Mouse (Mus musculus) ovary, adult 10 weeks (tissue): ENCODE measurements around the gene Osbpl10. TPM values are rescaled to one million over a fixed set of nuclear protein-coding genes. Genes with fewer than 3 reads are reported as not detected.

ENCODE experiments used
- polyA plus RNA-seq: library from polyadenylated mRNA; stranded (reverse); fragments of 350-450 nt; fragmentation: Illumina TruSeq; extraction: RNeasy Lipid Tissue Mini Kit (QIAGEN cat#74804); gene quantifications from one replicate; pipeline ENCODE4 v1.2.3, GENCODE M21; 2014

The Osbpl10 gene
- not detected for polyA plus RNA-seq

GRCm38 (mm10) chr9:114978281-114979111 lies at the start of gene Osbpl10:
TSS of gene Osbpl10 (plus strand) at chr9:114978569.

GRCm38 (mm10) chr9:114933723-114934171 lies 44.6 kb upstream of the Osbpl10 start, which contains the start of gene Gpd1l:
TSS of gene Gpd1l (minus strand) at chr9:114933987.

GRCm38 (mm10) chr9:114982689-114983360 lies 4.5 kb downstream of the Osbpl10 start, which contains the start of gene Rps27rt:
TSS of gene Rps27rt (minus strand) at chr9:114982739.

Other genes with a start within 250 kb of the Osbpl10 start
- gene Cmtm6, start 247.5 kb upstream of the Osbpl10 start, polyA plus RNA-seq: 78.2 TPM
- gene Cmtm7, start 196.7 kb upstream of the Osbpl10 start, polyA plus RNA-seq: 2.8 TPM
- 13.1 TPM for gene Cmtm8, start 134.4 kb upstream of the Osbpl10 start, polyA plus RNA-seq
- gene Gpd1l, start 44.6 kb upstream of the Osbpl10 start, polyA plus RNA-seq: 41.9 TPM
- gene Rps27rt, start 4.2 kb downstream of the Osbpl10 start, polyA plus RNA-seq: 124 TPM